In the genomic region with DNA sequence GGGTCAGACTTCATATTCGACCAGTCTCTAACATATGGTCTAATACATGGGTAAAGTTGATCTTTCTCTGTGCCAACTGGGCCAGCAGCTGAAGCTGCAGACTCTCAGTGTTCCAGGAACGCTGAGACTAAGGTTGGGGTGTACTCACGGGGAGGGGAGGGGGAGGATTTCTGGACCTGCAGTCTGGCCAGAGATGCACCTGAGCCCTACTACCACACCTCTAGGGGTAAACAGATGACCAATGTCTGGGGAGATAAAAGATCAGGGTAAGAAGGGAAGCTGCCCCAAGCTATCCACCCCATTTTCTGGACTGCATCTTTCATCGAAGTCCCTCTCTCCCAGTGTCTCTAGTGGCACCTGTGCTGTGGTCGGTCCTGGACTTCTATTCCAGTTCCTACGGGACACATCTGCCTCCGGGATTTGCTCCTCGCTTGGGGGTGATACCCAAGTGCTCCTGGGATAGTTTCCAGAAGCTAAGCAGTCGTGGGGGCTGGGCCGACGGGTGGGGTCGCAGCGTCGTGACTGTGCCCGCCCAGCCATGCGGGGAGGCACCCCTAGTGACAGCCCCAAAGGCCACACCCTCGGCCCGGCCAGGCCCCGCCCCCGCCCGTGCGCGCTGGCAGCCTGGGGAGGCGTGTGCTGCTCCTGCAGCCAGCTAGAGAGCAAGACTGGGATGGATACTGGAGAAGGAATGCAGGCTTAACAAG, we compare ENCODE assay signal across 7 mouse cellular contexts. TPM values are rescaled to one million over a fixed set of nuclear protein-coding genes. Genes with fewer than 3 reads are reported as not detected.
A peak's percentile ranks its signal among the peaks of the same experiment; 100 is the strongest.
DNase-seq lines count a peak whose midpoint lies in the region; ATAC-seq lines count a peak whose summit lies in the region.

Kcna4 (plus strand) TSS at position 650 of the 707 bp plus-strand sequence.

- peak; percentile 98 for ATAC-seq in embryonic facial prominence, embryonic 14.5 days (ENCODE audit: low read depth)
- peak; percentile 96 for ATAC-seq in heart, embryonic 15.5 days (replicated peaks; ENCODE audit: insufficient number of reproducible peaks, insufficient read depth, low FRiP score, low read depth)

- H3K9me3 ChIP-seq in embryonic facial prominence, embryonic 14.5 days (ENCODE audit: control insufficient read depth, low read length): no peaks in the 10 kb centered on the region
- H3K9me3 ChIP-seq in heart, embryonic 15.5 days (replicated peaks): no peaks in the 10 kb centered on the region

- peak; percentile 65 for DNase-seq in ES-CJ7 (ENCODE audit: low read depth, low spot score)
- peak; percentile 12 to 25 for DNase-seq in adrenal gland, adult 18-20 months (ENCODE audit: low spot score in 2 of 2)
- peak; percentile 74 for DNase-seq in embryonic facial prominence, embryonic 14.5 days (ENCODE audit: low spot score)
- peak; percentile 59 to 65 for DNase-seq in layer of hippocampus, adult 8-10 months (ENCODE audit: low spot score in 2 of 2)
- DNase-seq in lung, postnatal 10 days: peak; percentile 10
- peak; percentile 60 to 66 for DNase-seq in right cerebral cortex, postnatal 36 days (ENCODE audit: low spot score in 2 of 2)

- no peaks in the 10 kb centered on the region for H3K36me3 ChIP-seq in embryonic facial prominence, embryonic 14.5 days (ENCODE audit: control insufficient read depth, insufficient read depth, low read length)
- H3K36me3 ChIP-seq in heart, embryonic 15.5 days: 0 out of 2 replicates have a peak, but pooled peaks cover 3% of the 10 kb centered on the region

- H3K27ac ChIP-seq in embryonic facial prominence, embryonic 14.5 days (replicated peaks; ENCODE audit: low read depth, low read length): no peak within 1 kb of the TSS
- H3K27ac ChIP-seq in heart, embryonic 15.5 days: peak within 1 kb of the TSS; percentile 69

- peaks cover 5% of the 10 kb centered on the region; the same call in 1 of the 2 replicates for H3K4me1 ChIP-seq in embryonic facial prominence, embryonic 14.5 days (ENCODE audit: control insufficient read depth, insufficient read depth, low read length)
- H3K4me1 ChIP-seq in heart, embryonic 15.5 days (replicated peaks): 0 out of 2 replicates have a peak, but pooled peaks cover 4% of the 10 kb centered on the region

- H3K27me3 ChIP-seq in embryonic facial prominence, embryonic 14.5 days (replicated peaks; ENCODE audit: control insufficient read depth, insufficient read depth, low read length): peaks cover 5% of the 10 kb centered on the region; the same call in 1 of the 2 replicates
- no peaks in the 10 kb centered on the region for H3K27me3 ChIP-seq in heart, embryonic 15.5 days

- WGBS in embryonic facial prominence, embryonic 14.5 days: 4% methylated on average over 21 of the region's 24 CpGs
- WGBS in heart, embryonic 15.5 days: 5% methylated on average over 24 of the region's 24 CpGs

- H3K4me2 ChIP-seq in embryonic facial prominence, embryonic 14.5 days (ENCODE audit: low read depth, low read length): peak within 1 kb of the TSS; percentile 81
- H3K4me2 ChIP-seq in heart, embryonic 15.5 days: peak within 1 kb of the TSS; percentile 69

- peak within 1 kb of the TSS; percentile 21; the same call in 1 of the 2 replicates for H3K9ac ChIP-seq in embryonic facial prominence, embryonic 14.5 days (ENCODE audit: low read depth, low read length)
- H3K9ac ChIP-seq in heart, embryonic 15.5 days: peak within 1 kb of the TSS; percentile 54

- H3K4me3 ChIP-seq in embryonic facial prominence, embryonic 14.5 days (ENCODE audit: low read depth, low read length): peak within 1 kb of the TSS; percentile 38
- peak within 1 kb of the TSS; percentile 60 for H3K4me3 ChIP-seq in heart, embryonic 15.5 days

RNA-seq across cellular contexts. Expression of gene Kcna4, which starts in this region (rescaled TPM):
- under 1 TPM; 0.33 to 0.67 TPM for total RNA-seq in adrenal gland, adult 18-20 months (2021)
- 1.3 and 1.6 TPM in 2 replicates for polyA plus RNA-seq in embryonic facial prominence, embryonic 14.5 days (2014; fragmentation: Nextera tagmentation; extraction: Ambion mirVana)
- 5.0 and 6.6 TPM in 2 replicates for polyA plus RNA-seq in heart, embryonic 15.5 days (2015; fragmentation: Nextera tagmentation; extraction: Ambion mirVana)
- 10 to 100 TPM; 38.6 to 49.9 (median 44.3) TPM for total RNA-seq in layer of hippocampus, adult 8-10 months (2022)

Comparison
In these comparisons a context has a peak if more than half of its experiments do, and no peak if none do; other contexts are left out.
1. RNA of gene Kcna4 (total RNA-seq): 38.6 to 49.9 TPM in layer of hippocampus, adult 8-10 months; 0.33 to 0.67 TPM in adrenal gland, adult 18-20 months; every median in the first group is over 10 times any median in the second.
2. Peak in DNase-seq in adrenal gland, adult 18-20 months; RNA of the gene not detected or under 1 TPM.
3. DNase-seq: peak in every context shown above with its lines; median percentile 74 in embryonic facial prominence, embryonic 14.5 days; 65 in ES-CJ7; 63 in right cerebral cortex, postnatal 36 days; 62 in layer of hippocampus, adult 8-10 months; 18 in adrenal gland, adult 18-20 months; 10 in lung, postnatal 10 days.